Mouse (Mus musculus) midbrain, postnatal 0 days (tissue): ENCODE measurements around the gene Has3. TPM values are rescaled to one million over a fixed set of nuclear protein-coding genes. Genes with fewer than 3 reads are reported as not detected.

Experiments used
- ATAC-seq: fragments of 200-750 bp; cut with Nextera tagmentation; 2 replicates; pipeline ENCODE4 v1.8.0; 2017; ENCODE audit warnings: moderate number of reproducible peaks, mild to moderate bottlenecking, moderate TSS enrichment, moderate library complexity; ENCODE audit not compliant: low FRiP score
- DNase-seq: peaks from one replicate; pipeline ENCODE4 v3.0.0-alpha.2; 2015; ENCODE audit warnings: low spot score
- H3K27ac ChIP-seq: fragments of 300-500 bp; sonication (generic); 2 replicates; pipeline ENCODE4 v1.5.1; 2014; ENCODE audit warnings: low read depth, mild to moderate bottlenecking, low read length, mixed read lengths
- H3K27me3 ChIP-seq: fragments of 300-500 bp; sonication (generic); 2 replicates; pipeline ENCODE4 v1.6.1; 2014; ENCODE audit warnings: low read length, control low read depth, mixed read lengths; ENCODE audit not compliant: insufficient read depth
- H3K36me3 ChIP-seq: fragments of 300-500 bp; sonication (generic); 2 replicates; pipeline ENCODE4 v1.6.1; 2014; ENCODE audit warnings: low read length, control low read depth, mixed read lengths; ENCODE audit not compliant: insufficient read depth
- H3K4me1 ChIP-seq: fragments of 300-500 bp; sonication (generic); 2 replicates; pipeline ENCODE4 v1.6.1; 2014; ENCODE audit warnings: mild to moderate bottlenecking, control low read depth, antibody characterized with exemption, low read length, mixed read lengths; ENCODE audit not compliant: insufficient read depth
- H3K4me2 ChIP-seq: fragments of 300-500 bp; sonication (generic); 2 replicates; pipeline ENCODE4 v1.6.1; 2014; ENCODE audit warnings: low read depth, mild to moderate bottlenecking, low read length, mixed read lengths; ENCODE audit not compliant: poor library complexity, severe bottlenecking
- H3K4me3 ChIP-seq: fragments of 300-500 bp; sonication (generic); 2 replicates; pipeline ENCODE4 v1.5.1; 2014; ENCODE audit warnings: low read depth, mild to moderate bottlenecking, low read length, moderate library complexity
- H3K9ac ChIP-seq: fragments of 300-500 bp; sonication (generic); replicated peaks from 2 replicates; pipeline ENCODE4 v1.6.1; 2014; ENCODE audit warnings: mild to moderate bottlenecking, low read length, moderate library complexity, mixed read lengths; ENCODE audit not compliant: poor library complexity, severe bottlenecking
- H3K9me3 ChIP-seq: fragments of 300-500 bp; sonication (generic); 2 replicates; pipeline ENCODE4 v1.6.1; 2016; ENCODE audit warnings: low read length, control low read depth
- CTCF ChIP-seq: IDR thresholded peaks from 2 replicates; pipeline ENCODE4 v1.5.1; 2016; ENCODE audit warnings: antibody characterized with exemption, mild to moderate bottlenecking
- WGBS: fragments of 180-500 bp; shearing (Covaris S2); extraction: QIAGEN DNeasy Blood & Tissue Kit; methylation state at CpG from one replicate; pipeline ENCODE4 v1.1.7; 2014; 5-methylcytosine and 5-hydroxymethylcytosine counted together
- polyA plus RNA-seq: library from polyadenylated mRNA; unstranded; fragments of >200 nt; fragmentation: Nextera tagmentation; extraction: Ambion mirVana; gene quantifications from 2 replicates; pipeline ENCODE4 v1.2.1, GENCODE M21; 2015
- total RNA-seq: library from RNA; depleted of rRNA; stranded (reverse); fragments of >200 nt; gene quantifications from 2 replicates; pipeline ENCODE4 v1.2.3, GENCODE M21; 2014

The Has3 gene
- total and polyA plus RNA-seq, 2 experiments from 2014 or later, result 0.89 to 20.2 TPM

DNA sequence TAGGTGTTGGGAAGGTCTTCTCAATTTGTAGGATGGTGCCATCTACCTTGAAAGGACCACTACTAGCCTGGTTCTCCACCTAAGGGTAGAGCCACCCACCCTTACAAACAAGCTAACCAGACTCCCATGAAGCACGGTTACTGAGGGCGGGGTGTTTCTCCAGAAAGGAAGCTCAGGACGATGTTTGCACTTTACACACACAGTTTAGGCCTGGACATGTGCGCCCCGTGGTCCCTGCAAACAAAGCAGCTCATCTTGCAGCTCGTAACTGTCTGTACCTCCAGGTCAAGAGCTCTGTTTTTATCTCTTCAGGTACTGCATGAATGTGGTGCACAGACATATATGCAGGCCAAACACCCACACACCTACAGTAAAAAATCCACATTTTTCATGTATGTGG is 36.6 kb downstream of the Has3 start:
- no peak for TF ChIP-seq CTCF
- H3K9me3 ChIP-seq, result no peaks in the 10 kb centered on the region
- WGBS, result 96% methylated on average over 6 of the region's 6 CpGs
- ATAC-seq (no peak), DNase-seq (no peak)
- peaks cover 46% of the 10 kb centered on the region for H3K36me3 ChIP-seq
- H3K4me3 ChIP-seq, result no peak overlapping the region
- H3K9ac ChIP-seq, result no peak overlapping the region
- H3K4me1 ChIP-seq, result no peaks in the 10 kb centered on the region
- H3K27me3 ChIP-seq, result no peaks in the 10 kb centered on the region
- no peak overlapping the region for H3K4me2 ChIP-seq
- H3K27ac ChIP-seq, result no peak overlapping the region

DNA sequence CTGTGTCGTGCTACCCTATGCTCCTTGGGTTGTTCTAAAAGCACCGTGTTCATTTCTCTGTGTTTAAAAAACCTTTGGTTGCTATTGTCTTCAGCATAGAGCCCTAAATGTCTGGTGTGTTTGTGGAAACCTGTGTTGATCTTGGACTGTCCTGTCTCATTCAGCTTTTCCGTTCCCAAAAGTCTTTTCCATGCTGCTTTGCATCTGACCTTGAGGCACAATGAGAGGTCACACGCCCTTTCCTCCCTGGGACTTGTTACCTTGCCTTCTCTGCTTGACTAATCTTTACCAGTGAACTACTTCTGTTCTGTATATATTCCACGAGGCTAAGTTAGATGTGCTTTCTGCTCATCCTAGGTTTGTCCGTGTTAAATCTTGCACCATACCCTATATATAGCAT is 37.4 kb downstream of the Has3 start:
- H3K4me3 ChIP-seq, result no peak overlapping the region
- DNase-seq (no peak), ATAC-seq (no peak)
- H3K27ac ChIP-seq, result no peak overlapping the region
- peaks cover 48% of the 10 kb centered on the region for H3K36me3 ChIP-seq
- 89% methylated on average over 6 of the region's 6 CpGs for WGBS
- TF ChIP-seq CTCF, result no peak
- no peak overlapping the region for H3K9ac ChIP-seq
- no peak overlapping the region for H3K4me2 ChIP-seq
- no peaks in the 10 kb centered on the region for H3K9me3 ChIP-seq
- no peaks in the 10 kb centered on the region for H3K4me1 ChIP-seq
- H3K27me3 ChIP-seq, result no peaks in the 10 kb centered on the region

DNA sequence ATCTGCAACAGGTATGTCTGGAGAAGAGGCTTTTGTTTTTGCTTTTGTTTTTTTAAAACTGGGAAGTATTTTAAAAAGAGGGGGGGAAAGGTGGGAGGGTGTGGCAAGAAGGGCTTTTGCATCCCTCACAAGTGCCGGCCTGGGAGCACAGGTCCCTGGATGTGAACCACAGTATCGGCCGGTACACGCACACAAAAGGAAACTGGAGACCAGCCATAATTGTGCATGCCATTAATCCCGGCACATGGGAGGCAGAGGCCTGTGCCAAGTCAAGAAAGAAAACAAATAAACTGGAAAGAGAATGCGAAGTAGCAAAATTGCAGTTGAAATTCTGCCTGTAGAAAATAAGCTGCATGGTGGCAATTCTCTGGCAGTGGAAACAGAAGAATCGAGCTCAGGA is 38.2 kb downstream of the Has3 start:
- no peaks in the 10 kb centered on the region for H3K4me1 ChIP-seq
- no peak overlapping the region for H3K27ac ChIP-seq
- no peaks in the 10 kb centered on the region for H3K9me3 ChIP-seq
- no peak overlapping the region for H3K9ac ChIP-seq
- ATAC-seq (no peak), DNase-seq (no peak)
- H3K27me3 ChIP-seq, result no peaks in the 10 kb centered on the region
- no peak for TF ChIP-seq CTCF
- WGBS, result 80% methylated on average over 7 of the region's 7 CpGs
- H3K36me3 ChIP-seq, result peaks cover 46% of the 10 kb centered on the region
- no peak overlapping the region for H3K4me2 ChIP-seq
- H3K4me3 ChIP-seq, result no peak overlapping the region

DNA sequence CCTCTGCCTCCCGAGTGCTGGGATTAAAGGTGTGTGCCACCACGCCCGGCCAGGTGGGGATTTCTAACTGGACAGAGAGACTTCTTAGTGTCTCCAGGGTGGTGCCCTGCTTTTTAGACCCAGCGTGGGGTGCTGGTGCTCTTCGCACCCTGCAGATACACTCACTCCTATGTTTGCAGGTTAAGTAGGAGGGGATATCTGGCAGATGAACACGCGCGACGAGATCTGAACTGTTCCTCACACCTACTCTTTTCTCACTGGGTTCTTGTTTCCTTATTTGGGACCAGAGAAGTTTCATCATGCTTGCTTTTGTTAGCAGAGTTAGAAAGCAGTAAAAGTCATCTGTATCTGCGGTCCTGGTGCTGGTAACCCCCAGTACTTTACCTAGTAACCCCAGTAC is 43.6 kb downstream of the Has3 start:
- Histone ChIP-seq H3K4me1 (no peaks in the 10 kb centered on the region), H3K4me2 (no peak overlapping the region), H3K27ac (no peak overlapping the region), H3K4me3 (no peak overlapping the region), H3K9me3 (no peaks in the 10 kb centered on the region), H3K27me3 (no peaks in the 10 kb centered on the region), H3K9ac (no peak overlapping the region), H3K36me3 (peaks cover 52% of the 10 kb centered on the region)
- ATAC-seq (no peak), DNase-seq (no peak)
- no peak for TF ChIP-seq CTCF
- 97% methylated on average over 10 of the region's 10 CpGs for WGBS

DNA sequence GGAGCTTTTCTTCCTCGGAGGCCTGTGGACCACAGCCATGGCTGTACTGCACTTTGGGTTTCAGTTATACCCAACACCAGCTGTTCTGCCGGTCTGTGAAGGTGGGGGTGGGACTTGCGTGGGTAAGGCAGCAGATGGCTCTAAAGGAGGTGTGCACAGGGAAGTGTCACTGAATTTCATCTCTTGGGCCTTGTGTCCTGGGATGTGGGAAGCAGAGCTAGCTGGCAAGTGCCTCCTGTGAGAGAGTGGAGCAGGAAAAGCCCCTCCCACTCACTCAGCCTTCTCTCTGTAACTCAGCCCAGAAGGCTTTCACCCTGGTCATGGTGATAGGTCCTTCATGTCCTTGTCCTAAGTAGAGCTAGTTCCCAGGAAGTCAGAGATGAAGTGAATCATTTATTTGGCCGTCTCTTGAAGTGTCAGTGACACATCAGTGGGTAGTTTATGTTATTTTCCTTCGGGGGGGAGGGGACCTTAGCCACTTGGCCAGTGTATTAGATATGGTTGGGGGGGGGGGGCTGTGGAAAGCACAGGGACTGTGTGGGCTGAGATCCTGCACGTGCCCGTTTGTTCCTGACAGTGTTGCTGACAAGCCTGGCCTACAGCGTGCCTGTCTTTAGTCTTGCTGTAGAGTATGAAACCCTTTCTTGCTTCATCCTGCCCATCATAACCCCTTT is 49.8 kb downstream of the Has3 start:
- Histone ChIP-seq H3K9me3 (no peaks in the 10 kb centered on the region), H3K4me1 (no peaks in the 10 kb centered on the region), H3K36me3 (peaks cover 40% of the 10 kb centered on the region), H3K27me3 (no peaks in the 10 kb centered on the region), H3K27ac (no peak overlapping the region), H3K9ac (no peak overlapping the region), H3K4me3 (no peak overlapping the region), H3K4me2 (no peak overlapping the region)
- ATAC-seq, result no peak
- 94% methylated on average over 8 of the region's 8 CpGs for WGBS
- no peak for DNase-seq
- TF ChIP-seq CTCF, result no peak

DNA sequence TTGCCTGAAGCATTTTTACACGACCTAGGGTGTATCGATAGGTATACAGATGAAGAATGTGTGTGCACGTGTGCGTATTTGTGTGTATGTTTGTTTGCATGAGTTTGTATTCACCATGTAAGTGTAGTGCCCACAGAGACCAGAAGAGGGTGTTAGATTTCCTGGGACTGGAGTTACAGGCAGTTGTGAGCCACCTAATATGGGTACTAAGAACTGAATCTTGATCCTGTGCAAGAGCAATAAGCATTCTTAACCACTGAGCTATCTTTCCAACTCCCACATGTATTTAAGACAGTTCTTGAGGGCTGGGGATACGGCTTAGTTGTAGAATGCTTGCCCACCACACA is 50.3 kb downstream of the Has3 start:
- H3K9me3 ChIP-seq, result no peaks in the 10 kb centered on the region
- H3K4me2 ChIP-seq, result no peak overlapping the region
- no peaks in the 10 kb centered on the region for H3K27me3 ChIP-seq

More for the DNA sequence above, 50.3 kb downstream of the Has3 start:
- TF ChIP-seq CTCF, result 0 out of 2 replicates have a peak, but pooled peaks have one; percentile 14
- Histone ChIP-seq H3K9ac (no peak overlapping the region), H3K27ac (no peak overlapping the region), H3K36me3 (peaks cover 37% of the 10 kb centered on the region), H3K4me1 (no peaks in the 10 kb centered on the region), H3K4me3 (no peak overlapping the region)
- DNase-seq, result no peak
- no peak for ATAC-seq
- WGBS, result 96% methylated on average over 5 of the region's 5 CpGs
